Mouse (Mus musculus): Measurements from ENCODE around the gene Dennd5b. TPM values are rescaled to one million over a fixed set of nuclear protein-coding genes. Genes with fewer than 3 reads are reported as not detected.

Gene Dennd5b
- total and polyA plus RNA-seq, 2 experiments: 14.8 to 94.7 TPM

DNA sequence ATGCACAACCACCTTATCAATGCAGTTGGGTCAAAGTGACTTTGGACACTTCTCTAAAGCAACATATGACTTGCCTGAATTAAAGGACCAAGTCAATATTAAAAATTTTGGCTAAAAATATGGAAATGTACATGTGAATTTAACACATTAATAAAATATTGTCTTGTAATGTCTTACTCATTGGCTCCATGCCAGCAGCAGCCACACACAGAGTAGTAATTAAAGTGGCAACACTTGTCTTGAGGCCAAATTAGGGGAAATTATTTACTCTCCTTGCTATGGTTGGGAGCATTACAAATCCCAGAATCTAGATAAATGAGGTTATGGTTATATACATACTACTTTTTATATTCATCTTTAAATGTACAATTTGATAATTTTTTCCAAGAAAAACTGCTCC is 15.5 kb upstream of the Dennd5b start:
- no peaks in the 10 kb centered on the region for H3K27me3 ChIP-seq (ENCODE audit: control insufficient read depth, insufficient read depth, low read length)
- no peak for DNase-seq (ENCODE audit: extremely low read depth, low read depth, low spot score)
- no peaks in the 10 kb centered on the region for H3K36me3 ChIP-seq (ENCODE audit: control insufficient read depth, insufficient read depth, low read length)
- no peak overlapping the region for H3K9ac ChIP-seq (ENCODE audit: low read depth, low read length)
- H3K4me1 ChIP-seq (ENCODE audit: control insufficient read depth, insufficient read depth, low read length): peaks cover 12% of the 10 kb centered on the region; the same call in 1 of the 2 replicates
- H3K79me2 ChIP-seq (ENCODE audit: control insufficient read depth, insufficient read depth, low read length): no peaks in the 10 kb centered on the region
- H3K4me3 ChIP-seq (ENCODE audit: insufficient read depth, low read depth, low read length): no peak overlapping the region
- no peak overlapping the region for H3K27ac ChIP-seq (replicated peaks; ENCODE audit: insufficient read depth, low read depth, low read length)
- TF ChIP-seq POLR2A (IDR thresholded peaks at IDR 0.05; ENCODE audit: extremely low read depth, insufficient read depth, low read length) (no peak), CTCF (IDR thresholded peaks at IDR 0.05; ENCODE audit: low read depth, low read length) (no peak)

DNA sequence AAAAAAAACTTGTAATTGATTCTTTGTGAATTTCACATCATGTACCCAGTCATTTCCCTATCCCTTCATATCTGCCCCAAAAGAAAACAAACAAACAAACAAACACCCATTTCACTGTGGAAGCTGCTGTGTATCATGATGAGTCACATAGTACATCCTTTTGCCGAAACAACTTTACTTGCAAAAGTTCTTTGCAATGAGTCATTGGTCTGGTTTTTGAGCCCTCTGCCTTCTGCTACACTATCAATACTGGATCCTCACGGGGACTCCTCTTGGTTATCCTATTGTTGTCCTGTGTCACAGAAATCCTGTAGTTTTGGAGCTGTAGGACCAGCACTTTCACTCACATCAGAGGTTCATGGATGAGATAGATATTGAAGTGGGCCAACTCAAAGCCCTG is 7.4 kb upstream of the Dennd5b start:
- TF ChIP-seq POLR2A (IDR thresholded peaks at IDR 0.05; ENCODE audit: extremely low read depth, insufficient read depth, low read length) (no peak), CTCF (IDR thresholded peaks at IDR 0.05; ENCODE audit: low read depth, low read length) (no peak)
- H3K79me2 ChIP-seq (ENCODE audit: control insufficient read depth, insufficient read depth, low read length): no peaks in the 10 kb centered on the region
- H3K27ac ChIP-seq (replicated peaks; ENCODE audit: insufficient read depth, low read depth, low read length): no peak overlapping the region
- H3K36me3 ChIP-seq (ENCODE audit: control insufficient read depth, insufficient read depth, low read length): no peaks in the 10 kb centered on the region
- no peak overlapping the region for H3K9ac ChIP-seq (ENCODE audit: low read depth, low read length)
- no peaks in the 10 kb centered on the region for H3K4me1 ChIP-seq (ENCODE audit: control insufficient read depth, insufficient read depth, low read length)
- no peak for DNase-seq (ENCODE audit: extremely low read depth, low read depth, low spot score)
- no peak overlapping the region for H3K4me3 ChIP-seq (ENCODE audit: insufficient read depth, low read depth, low read length)
- no peaks in the 10 kb centered on the region for H3K27me3 ChIP-seq (ENCODE audit: control insufficient read depth, insufficient read depth, low read length)
- 79% methylated on average over 2 of the region's 2 CpGs for WGBS

DNA sequence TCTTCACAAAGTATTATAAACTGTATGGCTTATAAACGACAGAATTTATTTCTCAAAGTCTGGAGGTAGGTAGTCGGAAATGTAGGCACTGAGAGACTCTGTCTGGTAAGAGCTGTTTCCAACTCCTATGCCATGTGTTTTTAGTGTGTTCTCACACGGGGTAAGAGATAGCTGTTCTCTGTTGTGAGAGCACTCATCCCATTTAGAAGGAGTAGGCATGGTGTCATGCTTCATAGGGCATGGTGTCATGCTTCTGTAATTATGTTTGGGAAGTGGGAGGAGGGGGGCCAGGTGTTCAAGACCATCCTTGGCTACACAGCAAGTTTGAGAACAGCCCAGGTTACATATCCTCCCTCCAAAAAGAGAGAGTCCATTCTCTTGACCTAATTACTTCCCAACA is 6.1 kb upstream of the Dennd5b start:
- WGBS: 91% methylated on average over 3 of the region's 3 CpGs

DNA sequence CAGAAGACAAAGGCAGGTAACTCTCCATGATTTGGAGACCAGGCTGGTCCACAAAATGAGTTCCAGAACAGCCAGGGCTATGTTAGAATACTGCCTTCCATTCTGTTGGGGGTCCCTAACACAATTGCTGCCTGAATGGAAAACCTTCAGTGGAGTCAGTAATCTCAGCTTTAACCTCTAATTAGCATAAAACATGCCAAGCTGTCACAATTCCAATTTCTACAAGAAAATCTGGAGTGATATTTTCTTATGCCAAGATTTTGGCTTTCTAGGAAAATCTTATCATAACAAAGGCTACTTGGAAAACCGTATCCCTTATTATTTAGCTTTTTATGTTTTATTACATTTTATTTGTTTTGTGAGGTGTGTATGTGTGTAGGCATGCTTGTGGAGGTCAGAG is 2.0 kb upstream of the Dennd5b start:
- Histone ChIP-seq H3K27ac (replicated peaks; ENCODE audit: insufficient read depth, low read depth, low read length) (no peak overlapping the region), H3K9ac (ENCODE audit: low read depth, low read length) (no peak overlapping the region), H3K79me2 (ENCODE audit: control insufficient read depth, insufficient read depth, low read length) (peaks cover 9% of the 10 kb centered on the region; the same call in 1 of the 2 replicates), H3K4me1 (ENCODE audit: control insufficient read depth, insufficient read depth, low read length) (peaks cover 4% of the 10 kb centered on the region; the same call in 1 of the 2 replicates), H3K4me3 (ENCODE audit: insufficient read depth, low read depth, low read length) (no peak overlapping the region), H3K27me3 (ENCODE audit: control insufficient read depth, insufficient read depth, low read length) (no peaks in the 10 kb centered on the region), H3K36me3 (ENCODE audit: control insufficient read depth, insufficient read depth, low read length) (no peaks in the 10 kb centered on the region)
- WGBS: 67% methylated on average over 1 of the region's 1 CpGs
- DNase-seq (ENCODE audit: extremely low read depth, low read depth, low spot score): no peak
- TF ChIP-seq POLR2A (IDR thresholded peaks at IDR 0.05; ENCODE audit: extremely low read depth, insufficient read depth, low read length): no peak

More for the DNA sequence above, 6.1 kb upstream of the Dennd5b start:
- Histone ChIP-seq H3K36me3 (ENCODE audit: control insufficient read depth, insufficient read depth, low read length) (no peaks in the 10 kb centered on the region), H3K4me1 (ENCODE audit: control insufficient read depth, insufficient read depth, low read length) (no peaks in the 10 kb centered on the region), H3K4me3 (ENCODE audit: insufficient read depth, low read depth, low read length) (no peak overlapping the region), H3K9ac (ENCODE audit: low read depth, low read length) (no peak overlapping the region), H3K79me2 (ENCODE audit: control insufficient read depth, insufficient read depth, low read length) (no peaks in the 10 kb centered on the region), H3K27me3 (ENCODE audit: control insufficient read depth, insufficient read depth, low read length) (no peaks in the 10 kb centered on the region), H3K27ac (replicated peaks; ENCODE audit: insufficient read depth, low read depth, low read length) (no peak overlapping the region)
- DNase-seq (ENCODE audit: extremely low read depth, low read depth, low spot score): no peak
- TF ChIP-seq POLR2A (IDR thresholded peaks at IDR 0.05; ENCODE audit: extremely low read depth, insufficient read depth, low read length): no peak
- no peak for TF ChIP-seq CTCF (IDR thresholded peaks at IDR 0.05; ENCODE audit: low read depth, low read length)

DNA sequence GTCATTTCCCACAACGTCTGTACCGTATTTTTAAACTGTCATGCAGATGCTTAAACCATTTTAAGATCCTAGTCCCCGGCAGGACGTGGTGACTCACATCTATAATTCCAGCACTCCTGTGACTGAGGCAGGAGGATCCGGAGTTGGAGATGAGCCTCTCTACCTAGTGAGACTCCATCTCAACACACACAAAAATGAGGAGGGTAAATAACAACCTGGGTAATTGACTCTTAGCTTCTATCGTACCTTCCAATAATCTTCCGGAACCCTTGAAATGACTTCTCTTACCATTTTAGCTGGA is 413 bp upstream of the Dennd5b start:
- no peaks in the 10 kb centered on the region for H3K27me3 ChIP-seq (ENCODE audit: control insufficient read depth, insufficient read depth, low read length)
- DNase-seq (ENCODE audit: extremely low read depth, low read depth, low spot score): no peak
- peak overlapping the region; percentile 80 for H3K4me3 ChIP-seq (ENCODE audit: insufficient read depth, low read depth, low read length)
- H3K9ac ChIP-seq (ENCODE audit: low read depth, low read length): peak overlapping the region; percentile 93
- no peaks in the 10 kb centered on the region for H3K36me3 ChIP-seq (ENCODE audit: control insufficient read depth, insufficient read depth, low read length)
- peak overlapping the region; percentile 83 for H3K27ac ChIP-seq (replicated peaks; ENCODE audit: insufficient read depth, low read depth, low read length)
- H3K4me1 ChIP-seq (ENCODE audit: control insufficient read depth, insufficient read depth, low read length): peaks cover 10% of the 10 kb centered on the region; the same call in 1 of the 2 replicates
- peaks cover 13% of the 10 kb centered on the region; the same call in 1 of the 2 replicates for H3K79me2 ChIP-seq (ENCODE audit: control insufficient read depth, insufficient read depth, low read length)
- no peak for TF ChIP-seq POLR2A (IDR thresholded peaks at IDR 0.05; ENCODE audit: extremely low read depth, insufficient read depth, low read length)
- TF ChIP-seq CTCF (IDR thresholded peaks at IDR 0.05; ENCODE audit: low read depth, low read length): no peak
- 5% methylated on average over 7 of the region's 7 CpGs for WGBS

DNA sequence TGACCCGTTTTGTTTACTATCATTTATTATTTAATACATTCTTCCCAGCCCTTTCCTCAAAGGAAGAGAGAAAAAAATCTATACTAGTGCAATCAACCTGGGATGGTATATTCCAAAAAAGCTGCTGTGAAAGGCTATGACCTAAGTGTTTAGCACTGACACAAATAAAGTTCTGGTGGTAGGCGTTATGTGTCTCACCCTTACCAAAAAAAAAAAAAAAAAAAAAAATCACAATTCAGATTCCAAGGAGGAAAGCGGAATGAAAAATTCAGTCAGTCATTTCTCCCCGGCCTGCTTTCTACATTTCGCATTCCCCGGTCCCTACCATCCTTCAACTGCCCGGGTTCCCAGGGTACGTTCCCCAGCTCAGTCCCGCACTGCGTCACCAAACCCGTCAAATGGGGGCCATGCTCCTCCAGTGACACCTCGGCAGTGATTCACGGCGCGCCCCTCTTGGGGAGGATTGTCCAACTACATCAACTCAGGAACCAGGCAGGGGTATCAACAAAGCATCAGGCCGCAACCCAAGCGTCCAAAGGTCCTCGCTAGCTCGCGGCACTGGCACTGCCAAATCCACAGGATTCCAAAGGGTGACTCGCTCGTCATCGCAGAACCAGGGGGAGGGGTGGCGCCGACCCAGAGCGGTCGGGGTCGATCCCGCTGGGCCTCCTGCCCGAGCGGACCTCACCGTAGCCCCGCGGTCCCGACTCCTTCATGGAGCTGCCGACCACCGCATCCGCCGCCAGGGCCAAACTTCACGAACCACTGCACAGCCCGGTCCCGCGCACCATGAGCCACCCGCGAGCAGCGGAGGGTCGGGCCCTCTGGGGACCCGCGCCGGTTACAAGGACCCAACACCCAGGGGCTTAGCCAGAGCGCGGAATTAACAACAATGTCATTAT is 1.1 kb downstream of the Dennd5b start:
- Histone ChIP-seq H3K4me1 (ENCODE audit: control insufficient read depth, insufficient read depth, low read length) (peaks cover 13% of the 10 kb centered on the region), H3K9ac (ENCODE audit: low read depth, low read length) (peak overlapping the region; percentile 99), H3K4me3 (ENCODE audit: insufficient read depth, low read depth, low read length) (peak overlapping the region; percentile 80), H3K36me3 (ENCODE audit: control insufficient read depth, insufficient read depth, low read length) (no peaks in the 10 kb centered on the region), H3K27me3 (ENCODE audit: control insufficient read depth, insufficient read depth, low read length) (no peaks in the 10 kb centered on the region), H3K79me2 (ENCODE audit: control insufficient read depth, insufficient read depth, low read length) (peaks cover 14% of the 10 kb centered on the region; the same call in 1 of the 2 replicates), H3K27ac (replicated peaks; ENCODE audit: insufficient read depth, low read depth, low read length) (peak overlapping the region; percentile 100)
- peak; percentile 91 for DNase-seq (ENCODE audit: extremely low read depth, low read depth, low spot score)
- TF ChIP-seq CTCF (IDR thresholded peaks at IDR 0.05; ENCODE audit: low read depth, low read length): no peak
- TF ChIP-seq POLR2A (IDR thresholded peaks at IDR 0.05; ENCODE audit: extremely low read depth, insufficient read depth, low read length): 0 out of 2 replicates have a peak, but pooled peaks have one; percentile 58
- under 1% methylated on average over 52 of the region's 52 CpGs for WGBS
